Mouse (Mus musculus): ENCODE results near the gene Otulin. TPM values are rescaled to one million over a fixed set of nuclear protein-coding genes. Genes with fewer than 3 reads are reported as not detected.

The Otulin gene
- polyA plus RNA-seq, 1 experiment from 2014 or later = 26.2 TPM

GRCm38 (mm10) chr15:27668557-27668956 is 38.1 kb upstream of the Otulin start:
- Histone ChIP-seq H3K9ac (replicated peaks; ENCODE audit: low read depth) (no peak overlapping the region), H3K9me3 (ENCODE audit: low read length) (no peaks in the 10 kb centered on the region), H3K4me1 (ENCODE audit: insufficient read depth, low read depth, low read length) (0 out of 2 replicates have a peak, but pooled peaks cover 6% of the 10 kb centered on the region), H3K27me3 (replicated peaks; ENCODE audit: insufficient read depth, low read length) (no peaks in the 10 kb centered on the region), H3K36me3 (ENCODE audit: insufficient read depth, low read length) (no peaks in the 10 kb centered on the region), H3K27ac (ENCODE audit: low read length) (no peak overlapping the region), H3K4me3 (ENCODE audit: low read depth, low read length) (no peak overlapping the region), H3K4me2 (replicated peaks; ENCODE audit: low read depth, low read length) (no peak overlapping the region)
- TF ChIP-seq EP300 (IDR thresholded peaks at IDR 0.05) (no peak), CTCF (IDR thresholded peaks at IDR 0.05) (no peak)
- ATAC-seq (no peak), DNase-seq (ENCODE audit: low spot score) (no peak)
- whole genome bisulfite sequencing = 83% methylated on average over 7 of the region's 7 CpGs

- no peak for DNase-seq (ENCODE audit: low spot score)
- WGBS = 65% methylated on average over 9 of the region's 9 CpGs
- no peaks in the 10 kb centered on the region for H3K36me3 ChIP-seq (ENCODE audit: insufficient read depth, low read length)
- no peaks in the 10 kb centered on the region for H3K9me3 ChIP-seq (ENCODE audit: low read length)
- no peak overlapping the region for H3K4me2 ChIP-seq (replicated peaks; ENCODE audit: low read depth, low read length)
- ATAC-seq = no peak
- no peak overlapping the region for H3K27ac ChIP-seq (ENCODE audit: low read length)
- H3K4me3 ChIP-seq (ENCODE audit: low read depth, low read length) = no peak overlapping the region
- TF ChIP-seq EP300 (IDR thresholded peaks at IDR 0.05) = no peak
- TF ChIP-seq CTCF (IDR thresholded peaks at IDR 0.05) = no peak
- H3K4me1 ChIP-seq (ENCODE audit: insufficient read depth, low read depth, low read length) = 0 out of 2 replicates have a peak, but pooled peaks cover under 1% of the 10 kb centered on the region
- H3K9ac ChIP-seq (replicated peaks; ENCODE audit: low read depth) = no peak overlapping the region
- H3K27me3 ChIP-seq (replicated peaks; ENCODE audit: insufficient read depth, low read length) = no peaks in the 10 kb centered on the region
These were observed 37.5 kb upstream of the Otulin start for GRCm38 (mm10) chr15:27668001-27668461.

- H3K4me1 ChIP-seq (ENCODE audit: insufficient read depth, low read depth, low read length) = no peaks in the 10 kb centered on the region
- 0 out of 2 replicates have a peak overlapping the region, but pooled peaks have one; percentile 12 for H3K27ac ChIP-seq (ENCODE audit: low read length)
- WGBS = 55% methylated on average over 9 of the region's 9 CpGs
- TF ChIP-seq EP300 (IDR thresholded peaks at IDR 0.05) = no peak
- TF ChIP-seq CTCF (IDR thresholded peaks at IDR 0.05) = no peak
- H3K4me2 ChIP-seq (replicated peaks; ENCODE audit: low read depth, low read length) = no peak overlapping the region
- H3K27me3 ChIP-seq (replicated peaks; ENCODE audit: insufficient read depth, low read length) = no peaks in the 10 kb centered on the region
- ATAC-seq = no peak
- no peak for DNase-seq (ENCODE audit: low spot score)
- no peak overlapping the region for H3K9ac ChIP-seq (replicated peaks; ENCODE audit: low read depth)
- no peaks in the 10 kb centered on the region for H3K9me3 ChIP-seq (ENCODE audit: low read length)
- no peak overlapping the region for H3K4me3 ChIP-seq (ENCODE audit: low read depth, low read length)
- H3K36me3 ChIP-seq (ENCODE audit: insufficient read depth, low read length) = no peaks in the 10 kb centered on the region
These were observed 36.5 kb upstream of the Otulin start for GRCm38 (mm10) chr15:27666911-27667539.

- no peak for TF ChIP-seq CTCF (IDR thresholded peaks at IDR 0.05)
- TF ChIP-seq EP300 (IDR thresholded peaks at IDR 0.05) = no peak
- Histone ChIP-seq H3K27me3 (replicated peaks; ENCODE audit: insufficient read depth, low read length) (no peaks in the 10 kb centered on the region), H3K4me2 (replicated peaks; ENCODE audit: low read depth, low read length) (no peak overlapping the region), H3K9ac (replicated peaks; ENCODE audit: low read depth) (no peak overlapping the region), H3K27ac (ENCODE audit: low read length) (peak overlapping the region; percentile 59; the same call in 1 of the 2 replicates), H3K36me3 (ENCODE audit: insufficient read depth, low read length) (no peaks in the 10 kb centered on the region), H3K9me3 (ENCODE audit: low read length) (no peaks in the 10 kb centered on the region), H3K4me1 (ENCODE audit: insufficient read depth, low read depth, low read length) (no peaks in the 10 kb centered on the region), H3K4me3 (ENCODE audit: low read depth, low read length) (no peak overlapping the region)
- DNase-seq (ENCODE audit: low spot score) = peak; percentile 69
- WGBS = 27% methylated on average over 21 of the region's 21 CpGs
- ATAC-seq = peak; percentile 39
These were observed 35.0 kb upstream of the Otulin start for GRCm38 (mm10) chr15:27665392-27665911.

- Histone ChIP-seq H3K4me3 (ENCODE audit: low read depth, low read length) (no peak overlapping the region), H3K36me3 (ENCODE audit: insufficient read depth, low read length) (no peaks in the 10 kb centered on the region), H3K9ac (replicated peaks; ENCODE audit: low read depth) (no peak overlapping the region), H3K4me2 (replicated peaks; ENCODE audit: low read depth, low read length) (no peak overlapping the region), H3K27me3 (replicated peaks; ENCODE audit: insufficient read depth, low read length) (no peaks in the 10 kb centered on the region), H3K9me3 (ENCODE audit: low read length) (no peaks in the 10 kb centered on the region), H3K27ac (ENCODE audit: low read length) (no peak overlapping the region), H3K4me1 (ENCODE audit: insufficient read depth, low read depth, low read length) (no peaks in the 10 kb centered on the region)
- TF ChIP-seq CTCF (IDR thresholded peaks at IDR 0.05) (no peak), EP300 (IDR thresholded peaks at IDR 0.05) (no peak)
- WGBS = 59% methylated on average over 9 of the region's 9 CpGs
- DNase-seq (ENCODE audit: low spot score) (peak; percentile 55), ATAC-seq (peak; percentile 34)
These were observed 33.6 kb upstream of the Otulin start for GRCm38 (mm10) chr15:27664126-27664525.

- 59% methylated on average over 1 of the region's 1 CpGs for WGBS
- no peaks in the 10 kb centered on the region for H3K36me3 ChIP-seq (ENCODE audit: insufficient read depth, low read length)
- no peak overlapping the region for H3K9ac ChIP-seq (replicated peaks; ENCODE audit: low read depth)
- ATAC-seq (no peak), DNase-seq (ENCODE audit: low spot score) (no peak)
- H3K27me3 ChIP-seq (replicated peaks; ENCODE audit: insufficient read depth, low read length) = no peaks in the 10 kb centered on the region
- H3K27ac ChIP-seq (ENCODE audit: low read length) = no peak overlapping the region
- H3K4me1 ChIP-seq (ENCODE audit: insufficient read depth, low read depth, low read length) = no peaks in the 10 kb centered on the region
- H3K4me2 ChIP-seq (replicated peaks; ENCODE audit: low read depth, low read length) = no peak overlapping the region
- no peak for TF ChIP-seq CTCF (IDR thresholded peaks at IDR 0.05)
- TF ChIP-seq EP300 (IDR thresholded peaks at IDR 0.05) = no peak
- H3K4me3 ChIP-seq (ENCODE audit: low read depth, low read length) = no peak overlapping the region
- no peaks in the 10 kb centered on the region for H3K9me3 ChIP-seq (ENCODE audit: low read length)
These were observed 32.2 kb upstream of the Otulin start for GRCm38 (mm10) chr15:27662699-27663098.

Data from lung, postnatal 0 days (tissue).